Mouse (Mus musculus): ENCODE data around the gene Klhl18.
"Not testable (repeated sequence)": the region's sequence is repeated elsewhere in the genome, so short reads cannot be mapped to it uniquely, and the experiment has no call there.

The Klhl18 gene

GRCm38 (mm10) chr9:110419511-110420112 lies 56.9 kb downstream of the Klhl18 start, which contains the start of gene Ngp:
TSS of gene Ngp (plus strand) at chr9:110419747.
- DNase-seq (ENCODE audit: low spot score) = no peak

- DNase-seq (ENCODE audit: low spot score) = peak; percentile 69
Measured at GRCm38 (mm10) chr9:110413785-110414184, 62.7 kb downstream of the Klhl18 start.

GRCm38 (mm10) chr9:110412926-110413325 lies 63.6 kb downstream of the Klhl18 start:
- no peak for DNase-seq (ENCODE audit: low spot score)

- DNase-seq (ENCODE audit: low spot score) = peak; percentile 94
Measured at GRCm38 (mm10) chr9:110410908-110411887, 65.3 kb downstream of the Klhl18 start.

GRCm38 (mm10) chr9:110408099-110408773 lies 68.3 kb downstream of the Klhl18 start, which contains the start of gene Ptpn23:
TSS of gene Ptpn23 (minus strand) at chr9:110408213.
- DNase-seq (ENCODE audit: low spot score) = peak; percentile 98

- peak; percentile 47 for DNase-seq (ENCODE audit: low spot score)
Measured at GRCm38 (mm10) chr9:110407311-110408098, 69.0 kb downstream of the Klhl18 start.

GRCm38 (mm10) chr9:110403240-110403639 lies 73.3 kb downstream of the Klhl18 start:
- peak; percentile 11 for DNase-seq (ENCODE audit: low spot score)

- DNase-seq (ENCODE audit: low spot score) = no peak
Measured at GRCm38 (mm10) chr9:110402731-110403130, 73.8 kb downstream of the Klhl18 start.

- no peak for DNase-seq (ENCODE audit: low spot score)
Measured at GRCm38 (mm10) chr9:110400650-110401049, 75.8 kb downstream of the Klhl18 start.

GRCm38 (mm10) chr9:110393295-110393694 lies 83.2 kb downstream of the Klhl18 start:
- DNase-seq (ENCODE audit: low spot score) = no peak

- DNase-seq (ENCODE audit: low spot score) = no peak
Measured at GRCm38 (mm10) chr9:110390843-110391242, 85.7 kb downstream of the Klhl18 start.

GRCm38 (mm10) chr9:110388011-110388410 lies 88.5 kb downstream of the Klhl18 start:
- no peak for DNase-seq (ENCODE audit: low spot score)

- DNase-seq (ENCODE audit: low spot score) = no peak
Measured at GRCm38 (mm10) chr9:110384369-110384929, 92.0 kb downstream of the Klhl18 start.

GRCm38 (mm10) chr9:110381292-110381691 lies 95.2 kb downstream of the Klhl18 start:
- DNase-seq (ENCODE audit: low spot score) = no peak

GRCm38 (mm10) chr9:110380662-110381061 lies 95.8 kb downstream of the Klhl18 start:
- peak; percentile 10 for DNase-seq (ENCODE audit: low spot score)

GRCm38 (mm10) chr9:110379361-110379760 lies 97.1 kb downstream of the Klhl18 start:
- no peak for DNase-seq (ENCODE audit: low spot score)

- DNase-seq (ENCODE audit: low spot score) = not testable (repeated sequence)
Measured at GRCm38 (mm10) chr9:110377655-110378054, 98.8 kb downstream of the Klhl18 start.
